Mouse (Mus musculus): ENCODE results near the gene Clpx. TPM values are rescaled to one million over a fixed set of nuclear protein-coding genes. Genes with fewer than 3 reads are reported as not detected.
"Not testable (repeated sequence)": the region's sequence is repeated elsewhere in the genome, so short reads cannot be mapped to it uniquely, and the experiment has no call there.

Gene Clpx
- total RNA-seq, 2 experiments from 2014 or later = 53.5 to 59.6 TPM

- DNase-seq (ENCODE audit: low spot score in 2 of 2) = not testable (repeated sequence)
These were observed 51.4 kb downstream of the Clpx start for GRCm38 (mm10) chr9:65345439-65345838.

- DNase-seq (ENCODE audit: low spot score in 2 of 2) = peak; percentile 80 to 95
These were observed 51.9 kb downstream of the Clpx start, which contains the start of gene Pdcd7 for GRCm38 (mm10) chr9:65345854-65346475. Gene Pdcd7, plus strand, starts transcription at chr9:65346104.

GRCm38 (mm10) chr9:65346476-65347111 is 52.5 kb downstream of the Clpx start:
- peak; percentile 39 to 57 for DNase-seq (ENCODE audit: low spot score in 2 of 2)

GRCm38 (mm10) chr9:65347112-65347850 is 53.2 kb downstream of the Clpx start:
- no peak for DNase-seq (ENCODE audit: low spot score in 2 of 2)

- no peak for DNase-seq (ENCODE audit: low spot score in 2 of 2)
These were observed 59.2 kb downstream of the Clpx start for GRCm38 (mm10) chr9:65353251-65353650.

GRCm38 (mm10) chr9:65356561-65356960 is 62.5 kb downstream of the Clpx start:
- no peak for DNase-seq (ENCODE audit: low spot score in 2 of 2)

GRCm38 (mm10) chr9:65356971-65357370 is 62.9 kb downstream of the Clpx start:
- DNase-seq (ENCODE audit: low spot score in 2 of 2) = no peak

DNA sequence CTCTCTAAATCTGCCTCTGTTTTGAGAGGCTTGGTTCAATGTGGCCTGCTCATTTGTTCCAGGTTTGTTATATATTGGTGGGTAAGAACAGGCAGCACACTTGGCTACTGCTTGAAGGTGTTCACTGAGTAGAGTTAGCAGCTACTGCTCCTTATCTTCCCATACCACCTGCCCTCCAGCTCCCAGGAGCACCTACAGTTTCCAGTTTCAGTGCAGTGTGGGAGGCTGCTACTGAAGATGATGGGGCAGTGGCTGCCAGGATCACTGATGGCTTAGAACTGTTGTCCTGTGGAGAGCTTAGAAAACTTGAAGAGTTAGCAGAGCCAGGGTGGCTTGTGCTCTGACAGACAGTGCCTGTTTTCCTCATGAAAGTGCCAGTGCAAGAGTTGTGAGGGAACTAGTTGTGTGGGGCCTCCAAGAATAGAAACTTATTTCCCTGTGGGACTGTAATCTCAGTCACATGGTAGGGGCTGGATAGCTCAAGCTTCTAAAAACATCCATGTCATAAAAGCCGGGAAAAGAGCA is 65.0 kb downstream of the Clpx start:
- DNase-seq (ENCODE audit: low spot score in 2 of 2) = no peak

- no peak for DNase-seq (ENCODE audit: low spot score in 2 of 2)
These were observed 66.8 kb downstream of the Clpx start, which contains the start of gene Ubap1l for GRCm38 (mm10) chr9:65360641-65361448. Gene Ubap1l, plus strand, starts transcription at chr9:65361041.

DNA sequence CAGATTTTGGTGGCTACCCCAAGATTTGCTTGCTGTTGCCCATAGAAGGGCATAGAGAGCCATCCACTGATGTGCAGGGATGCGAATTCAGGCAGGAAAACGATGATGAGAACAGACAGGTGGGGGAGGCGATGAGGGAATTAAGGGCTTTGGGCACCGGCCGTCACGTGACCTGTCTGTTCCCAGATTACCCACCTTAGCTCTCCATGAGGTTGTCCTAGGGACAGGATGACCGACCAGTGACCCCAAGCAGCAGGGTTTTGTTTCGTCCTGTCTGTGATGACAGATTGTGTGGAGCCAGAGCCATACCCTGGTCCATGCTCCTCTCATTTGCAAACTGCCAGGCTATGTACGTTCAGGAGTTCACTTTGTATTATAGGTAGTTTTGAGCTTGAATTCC is 69.6 kb downstream of the Clpx start:
- DNase-seq (ENCODE audit: low spot score in 2 of 2) = no peak

- DNase-seq (ENCODE audit: low spot score in 2 of 2) = no peak
These were observed 71.7 kb downstream of the Clpx start for GRCm38 (mm10) chr9:65365721-65366120.

GRCm38 (mm10) chr9:65371756-65372155 is 77.7 kb downstream of the Clpx start:
- DNase-seq (ENCODE audit: low spot score in 2 of 2) = no peak

- DNase-seq (ENCODE audit: low spot score in 2 of 2) = no peak
These were observed 78.4 kb downstream of the Clpx start for GRCm38 (mm10) chr9:65372449-65372848.

DNA sequence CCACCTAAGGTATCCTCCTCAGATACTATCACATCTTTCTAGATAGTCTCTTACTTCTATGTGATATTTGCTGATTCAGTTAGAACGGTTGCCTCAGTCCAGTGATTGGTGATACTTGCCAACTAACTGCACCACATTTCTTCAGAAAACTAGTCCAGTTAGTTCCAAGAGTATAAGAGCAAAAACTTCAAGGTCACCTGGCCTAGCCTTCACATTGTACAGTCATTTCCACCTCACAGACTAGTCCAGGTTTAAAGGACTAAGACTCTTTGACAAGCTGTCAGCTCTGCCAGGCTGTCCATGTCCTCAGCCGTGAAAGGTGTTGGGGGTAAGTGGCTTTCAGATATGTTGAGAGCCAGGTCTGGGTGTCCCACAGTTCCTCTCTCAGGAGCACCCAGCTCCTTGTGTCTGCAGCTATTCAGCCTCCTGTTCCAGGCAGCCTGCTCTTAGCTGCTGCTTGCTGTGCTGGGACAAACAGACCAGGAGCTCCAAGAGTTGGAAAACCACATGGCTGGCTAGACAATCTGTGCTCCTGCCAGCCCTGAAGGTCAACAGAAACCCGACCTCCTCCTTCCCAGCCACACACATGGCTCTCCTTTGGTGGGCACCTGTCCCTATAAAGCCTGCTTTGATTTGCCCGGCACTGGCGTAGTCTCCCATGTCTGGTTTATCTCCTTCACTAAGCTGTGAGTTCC is 80.6 kb downstream of the Clpx start:
- no peak for DNase-seq (ENCODE audit: low spot score in 2 of 2)

- DNase-seq (ENCODE audit: low spot score in 2 of 2) = no peak
These were observed 81.3 kb downstream of the Clpx start for GRCm38 (mm10) chr9:65375163-65375934.

All from gastrocnemius, postnatal 4 days (tissue).